Mouse (Mus musculus) forebrain, embryonic 12.5 days (tissue): Measurements from ENCODE around the gene Adcy2. TPM values are rescaled to one million over a fixed set of nuclear protein-coding genes. Genes with fewer than 3 reads are reported as not detected.

Source experiments
- ATAC-seq: fragments of 200-750 bp; cut with Nextera tagmentation; 2 replicates; pipeline ENCODE4 v1.8.0; 2017; ENCODE audit warnings: moderate TSS enrichment; ENCODE audit not compliant: low FRiP score
- H3K27ac ChIP-seq: fragments of 300-500 bp; sonication (generic); 2 replicates; pipeline ENCODE4 v1.5.1; 2016; ENCODE audit warnings: mild to moderate bottlenecking
- H3K27me3 ChIP-seq: fragments of 300-500 bp; sonication (generic); 2 replicates; pipeline ENCODE4 v1.6.1; 2016; ENCODE audit warnings: mild to moderate bottlenecking
- H3K36me3 ChIP-seq: fragments of 300-500 bp; sonication (generic); replicated peaks from 2 replicates; pipeline ENCODE4 v1.6.1; 2016; ENCODE audit warnings: mild to moderate bottlenecking
- H3K4me1 ChIP-seq: fragments of 300-500 bp; sonication (generic); 2 replicates; pipeline ENCODE4 v1.6.1; 2016
- H3K4me2 ChIP-seq: fragments of 300-500 bp; sonication (generic); 2 replicates; pipeline ENCODE4 v1.6.1; 2016; ENCODE audit warnings: mild to moderate bottlenecking, moderate library complexity
- H3K4me3 ChIP-seq: fragments of 300-500 bp; sonication (generic); replicated peaks from 2 replicates; pipeline ENCODE4 v1.5.1; 2016; ENCODE audit warnings: mild to moderate bottlenecking
- H3K9ac ChIP-seq: fragments of 300-500 bp; sonication (generic); 2 replicates; pipeline ENCODE4 v1.6.1; 2016; ENCODE audit warnings: mild to moderate bottlenecking
- H3K9me3 ChIP-seq: fragments of 300-500 bp; sonication (generic); 2 replicates; pipeline ENCODE4 v1.6.1; 2016
- WGBS: fragments of 180-500 bp; shearing (Covaris S2); methylation state at CpG from one replicate; pipeline ENCODE4 v1.1.7; 2016; 5-methylcytosine and 5-hydroxymethylcytosine counted together
- polyA plus RNA-seq: library from polyadenylated mRNA; unstranded; fragments of >200 nt; fragmentation: Nextera tagmentation; extraction: Ambion mirVana; gene quantifications from 2 replicates; pipeline ENCODE4 v1.2.1, GENCODE M21; 2016

Gene Adcy2
- 1.3 and 2.1 TPM in 2 replicates for polyA plus RNA-seq

GRCm38 (mm10) chr13:68998918-68999801, at the start of gene Adcy2:
Gene Adcy2, minus strand, starts transcription at chr13:68999541.
- H3K4me3 ChIP-seq = peak within 1 kb of the TSS; percentile 66
- H3K27ac ChIP-seq = 0 out of 2 replicates have a peak within 1 kb of the TSS, but pooled peaks have one; percentile 42
- no peaks in the 10 kb centered on the region for H3K36me3 ChIP-seq
- H3K4me1 ChIP-seq = peaks cover 18% of the 10 kb centered on the region
- H3K4me2 ChIP-seq = peak within 1 kb of the TSS; percentile 93
- peak within 1 kb of the TSS; percentile 75 for H3K9ac ChIP-seq
- peak; percentile 88 for ATAC-seq
- H3K9me3 ChIP-seq = no peaks in the 10 kb centered on the region
- peaks cover 29% of the 10 kb centered on the region for H3K27me3 ChIP-seq
- under 1% methylated on average over 68 of the region's 106 CpGs for WGBS

GRCm38 (mm10) chr13:69036991-69037597, 37.8 kb upstream of the Adcy2 start:
- Histone ChIP-seq H3K9me3 (no peaks in the 10 kb centered on the region), H3K4me1 (no peaks in the 10 kb centered on the region), H3K36me3 (no peaks in the 10 kb centered on the region), H3K27me3 (no peaks in the 10 kb centered on the region), H3K9ac (no peak overlapping the region), H3K27ac (no peak overlapping the region), H3K4me2 (no peak overlapping the region), H3K4me3 (no peak overlapping the region)
- 67% methylated on average over 5 of the region's 5 CpGs for WGBS
- no peak for ATAC-seq

- H3K4me2 ChIP-seq = no peak overlapping the region
- WGBS = 93% methylated on average over 1 of the region's 1 CpGs
- H3K4me1 ChIP-seq = no peaks in the 10 kb centered on the region
- no peaks in the 10 kb centered on the region for H3K36me3 ChIP-seq
- no peak overlapping the region for H3K27ac ChIP-seq
- no peak overlapping the region for H3K4me3 ChIP-seq
- no peaks in the 10 kb centered on the region for H3K9me3 ChIP-seq
- no peak for ATAC-seq
- H3K9ac ChIP-seq = no peak overlapping the region
- H3K27me3 ChIP-seq = no peaks in the 10 kb centered on the region
Measured at GRCm38 (mm10) chr13:69034621-69035020, 35.3 kb upstream of the Adcy2 start.

DNA sequence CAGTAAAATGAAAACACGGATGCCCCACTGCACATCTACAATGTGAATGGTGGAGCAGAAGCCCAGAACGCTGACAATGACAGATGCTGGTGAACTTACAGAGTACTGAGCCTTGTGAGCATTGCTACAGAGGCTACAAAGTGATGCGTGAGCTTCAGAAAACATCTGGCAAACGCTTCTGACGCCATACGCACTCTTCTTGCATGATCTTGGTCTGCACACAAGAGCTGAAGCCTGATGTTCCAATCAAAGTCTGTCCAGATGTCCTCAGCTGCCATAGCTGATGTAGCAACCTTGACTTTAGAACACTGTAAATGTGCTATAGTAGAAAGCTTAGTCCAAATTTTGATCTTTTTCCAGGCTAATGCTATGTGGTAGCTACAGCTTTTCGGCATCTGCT, 34.2 kb upstream of the Adcy2 start:
- H3K4me2 ChIP-seq = no peak overlapping the region
- no peaks in the 10 kb centered on the region for H3K27me3 ChIP-seq
- no peaks in the 10 kb centered on the region for H3K4me1 ChIP-seq
- H3K4me3 ChIP-seq = no peak overlapping the region
- H3K9ac ChIP-seq = no peak overlapping the region
- H3K36me3 ChIP-seq = no peaks in the 10 kb centered on the region
- no peak overlapping the region for H3K27ac ChIP-seq
- no peak for ATAC-seq
- no peaks in the 10 kb centered on the region for H3K9me3 ChIP-seq
- 90% methylated on average over 7 of the region's 7 CpGs for WGBS

DNA sequence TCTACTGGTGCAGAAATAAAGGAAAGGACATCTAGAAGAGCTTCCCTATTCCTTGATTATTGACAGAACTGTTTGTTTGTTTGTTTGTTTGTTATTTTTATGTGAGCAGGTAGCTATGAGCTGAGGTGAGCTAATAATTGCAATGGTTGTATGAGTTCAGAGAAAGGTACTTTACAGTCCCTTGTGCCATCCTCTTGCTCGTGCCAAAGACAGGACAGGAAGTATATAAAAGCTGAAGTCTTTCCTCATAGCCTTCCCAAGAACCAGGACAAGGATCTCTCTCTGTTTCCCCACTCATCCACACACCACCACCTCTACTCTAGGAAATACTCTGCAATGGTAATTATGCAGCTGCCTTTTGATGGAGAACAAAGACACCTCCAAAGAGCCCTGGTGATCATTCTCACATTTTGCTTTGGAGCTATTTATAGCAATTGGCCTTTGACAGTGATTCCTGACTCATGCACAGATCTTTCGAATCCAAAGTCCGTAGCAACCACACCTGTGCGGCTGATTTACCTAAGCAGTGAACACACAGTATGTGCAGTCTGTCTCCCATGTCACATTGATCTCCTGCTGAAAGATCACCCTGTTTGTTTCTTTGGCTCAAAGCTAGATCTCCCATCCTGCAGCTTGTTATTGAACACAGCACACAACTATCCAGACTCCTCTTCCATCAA, 29.9 kb upstream of the Adcy2 start:
- no peak for ATAC-seq
- no peaks in the 10 kb centered on the region for H3K9me3 ChIP-seq
- no peak overlapping the region for H3K9ac ChIP-seq
- no peak overlapping the region for H3K27ac ChIP-seq
- H3K36me3 ChIP-seq = no peaks in the 10 kb centered on the region
- no peaks in the 10 kb centered on the region for H3K4me1 ChIP-seq
- WGBS = 76% methylated on average over 4 of the region's 4 CpGs
- no peaks in the 10 kb centered on the region for H3K27me3 ChIP-seq
- H3K4me2 ChIP-seq = no peak overlapping the region
- H3K4me3 ChIP-seq = no peak overlapping the region

DNA sequence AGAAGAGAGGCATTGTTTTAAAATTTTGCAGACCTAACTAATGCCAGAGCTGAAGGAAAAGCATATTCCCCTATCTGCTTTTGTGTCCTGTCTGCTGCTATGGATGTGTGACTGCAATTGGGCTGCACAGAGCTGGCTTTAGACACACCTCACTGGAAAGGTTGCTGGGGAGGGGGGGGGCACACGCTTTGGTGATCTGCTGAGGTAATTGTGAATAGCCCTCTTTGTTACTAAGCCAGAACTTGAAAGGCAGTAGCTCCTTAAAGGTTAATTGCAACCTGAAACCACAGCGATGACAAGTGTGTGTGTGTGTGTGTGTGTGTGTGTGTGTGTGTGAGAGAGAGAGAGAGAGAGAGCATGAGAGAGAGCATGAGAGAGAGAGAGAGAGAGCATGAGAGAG, 25.6 kb upstream of the Adcy2 start:
- H3K27ac ChIP-seq = no peak overlapping the region
- H3K4me3 ChIP-seq = no peak overlapping the region
- H3K9ac ChIP-seq = no peak overlapping the region
- H3K4me1 ChIP-seq = no peaks in the 10 kb centered on the region
- WGBS = 24% methylated on average over 2 of the region's 2 CpGs
- H3K4me2 ChIP-seq = no peak overlapping the region
- no peaks in the 10 kb centered on the region for H3K27me3 ChIP-seq
- ATAC-seq = no peak
- no peaks in the 10 kb centered on the region for H3K9me3 ChIP-seq
- no peaks in the 10 kb centered on the region for H3K36me3 ChIP-seq

DNA sequence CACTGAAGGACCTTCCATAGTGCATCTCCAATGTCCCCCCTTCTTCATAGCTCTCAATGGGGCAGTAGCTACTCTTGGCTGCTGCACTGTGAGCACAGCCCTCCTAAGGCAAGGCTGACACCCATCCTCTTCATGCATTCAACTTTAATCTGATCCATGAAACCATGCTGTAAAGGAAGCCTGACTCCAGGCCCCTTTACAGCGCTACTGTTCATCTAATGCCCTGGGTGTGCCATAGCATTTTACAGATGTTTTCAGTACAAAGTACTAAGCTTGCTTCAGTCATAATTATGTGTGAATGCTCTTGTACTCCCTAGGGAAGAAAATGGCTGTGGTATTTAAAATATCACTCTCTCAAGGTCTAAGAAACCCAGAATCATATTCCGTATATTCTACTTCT, 23.9 kb upstream of the Adcy2 start:
- Histone ChIP-seq H3K36me3 (no peaks in the 10 kb centered on the region), H3K4me2 (no peak overlapping the region), H3K9ac (no peak overlapping the region), H3K4me3 (no peak overlapping the region), H3K27ac (no peak overlapping the region), H3K4me1 (no peaks in the 10 kb centered on the region), H3K9me3 (no peaks in the 10 kb centered on the region), H3K27me3 (no peaks in the 10 kb centered on the region)
- WGBS = 95% methylated on average over 2 of the region's 2 CpGs
- no peak for ATAC-seq

- H3K27me3 ChIP-seq = no peaks in the 10 kb centered on the region
- no peaks in the 10 kb centered on the region for H3K9me3 ChIP-seq
- H3K4me2 ChIP-seq = no peak overlapping the region
- H3K27ac ChIP-seq = no peak overlapping the region
- no peaks in the 10 kb centered on the region for H3K36me3 ChIP-seq
- no peaks in the 10 kb centered on the region for H3K4me1 ChIP-seq
- WGBS = 76% methylated on average over 2 of the region's 2 CpGs
- no peak overlapping the region for H3K9ac ChIP-seq
- ATAC-seq = no peak
- H3K4me3 ChIP-seq = no peak overlapping the region
Measured at GRCm38 (mm10) chr13:69020574-69020973, 21.2 kb upstream of the Adcy2 start.

DNA sequence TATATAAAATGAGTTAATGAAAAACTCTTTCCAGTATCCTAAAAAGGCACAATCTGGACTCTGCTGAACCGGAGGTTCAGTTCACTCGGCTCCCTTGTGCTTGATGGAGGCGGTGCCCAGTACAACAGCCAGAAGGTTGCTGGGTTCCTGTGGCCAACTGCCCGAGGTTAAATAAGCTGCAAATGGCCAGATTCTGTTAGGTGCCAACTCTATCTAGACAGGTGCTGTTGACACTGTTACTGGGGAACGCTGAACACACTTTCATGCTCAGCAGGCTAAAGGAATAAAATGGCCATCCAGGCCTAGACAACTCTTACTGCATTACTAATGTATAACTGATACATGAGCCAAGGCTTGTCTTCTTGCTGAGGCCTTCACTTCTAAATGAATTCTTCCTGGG, 7.6 kb upstream of the Adcy2 start:
- no peaks in the 10 kb centered on the region for H3K27me3 ChIP-seq
- H3K9ac ChIP-seq = no peak overlapping the region
- no peaks in the 10 kb centered on the region for H3K36me3 ChIP-seq
- H3K4me1 ChIP-seq = no peaks in the 10 kb centered on the region
- no peak overlapping the region for H3K4me3 ChIP-seq
- no peaks in the 10 kb centered on the region for H3K9me3 ChIP-seq
- H3K27ac ChIP-seq = no peak overlapping the region
- 85% methylated on average over 5 of the region's 5 CpGs for WGBS
- no peak for ATAC-seq
- H3K4me2 ChIP-seq = no peak overlapping the region

- H3K4me1 ChIP-seq = no peaks in the 10 kb centered on the region
- WGBS = 89% methylated on average over 4 of the region's 4 CpGs
- no peak overlapping the region for H3K9ac ChIP-seq
- H3K27ac ChIP-seq = no peak overlapping the region
- H3K4me3 ChIP-seq = no peak overlapping the region
- ATAC-seq = no peak
- no peaks in the 10 kb centered on the region for H3K27me3 ChIP-seq
- no peak overlapping the region for H3K4me2 ChIP-seq
- no peaks in the 10 kb centered on the region for H3K36me3 ChIP-seq
- H3K9me3 ChIP-seq = no peaks in the 10 kb centered on the region
Measured at GRCm38 (mm10) chr13:69006091-69006490, 6.8 kb upstream of the Adcy2 start.

DNA sequence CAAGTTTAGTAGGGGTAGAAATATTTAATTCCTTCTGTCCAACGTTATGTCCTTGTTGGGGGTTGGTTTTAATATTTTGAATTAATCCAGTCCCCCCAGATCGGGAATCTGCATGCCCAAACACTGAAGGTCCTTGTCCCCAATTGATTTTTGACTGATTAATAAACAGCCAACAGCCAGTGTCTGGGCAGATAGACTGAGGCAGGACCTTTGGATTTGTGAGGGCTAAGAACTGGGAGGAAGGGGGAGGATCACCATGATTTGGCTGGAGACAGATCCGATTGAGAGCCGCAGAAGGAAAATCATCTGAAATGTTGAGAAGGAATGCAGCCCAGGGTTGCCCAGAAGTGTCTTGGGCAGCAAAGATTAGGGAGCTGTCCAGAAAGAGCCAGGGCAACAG, 5.1 kb upstream of the Adcy2 start:
- H3K9me3 ChIP-seq = no peaks in the 10 kb centered on the region
- H3K4me3 ChIP-seq = no peak overlapping the region
- ATAC-seq = no peak
- no peak overlapping the region for H3K9ac ChIP-seq
- no peak overlapping the region for H3K4me2 ChIP-seq
- no peaks in the 10 kb centered on the region for H3K36me3 ChIP-seq
- peaks cover 4% of the 10 kb centered on the region; the same call in 1 of the 2 replicates for H3K4me1 ChIP-seq
- 87% methylated on average over 4 of the region's 4 CpGs for WGBS
- H3K27ac ChIP-seq = no peak overlapping the region
- peaks cover 10% of the 10 kb centered on the region for H3K27me3 ChIP-seq

DNA sequence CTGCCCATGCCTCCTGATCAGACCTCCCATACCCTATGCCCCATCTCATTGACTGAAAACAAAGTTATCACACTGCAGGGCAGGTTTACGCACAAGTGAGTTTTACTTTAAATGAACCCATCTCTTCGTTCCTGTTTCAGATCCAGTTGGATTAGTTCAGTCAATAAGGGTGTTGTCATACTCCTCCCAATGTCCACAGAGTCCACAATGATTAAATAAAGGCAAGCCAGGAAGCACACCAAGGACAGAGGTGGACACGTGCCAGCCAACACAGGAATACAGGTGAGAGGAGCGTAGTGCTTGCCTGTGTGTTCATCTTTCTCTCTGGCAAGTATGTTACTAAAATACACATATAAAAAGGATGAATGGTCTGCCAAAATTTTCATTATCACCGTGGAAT, 3.3 kb upstream of the Adcy2 start:
- Histone ChIP-seq H3K4me1 (peaks cover 16% of the 10 kb centered on the region), H3K4me3 (no peak overlapping the region), H3K4me2 (no peak overlapping the region), H3K27me3 (peaks cover 18% of the 10 kb centered on the region), H3K27ac (no peak overlapping the region), H3K9ac (no peak overlapping the region), H3K9me3 (no peaks in the 10 kb centered on the region), H3K36me3 (no peaks in the 10 kb centered on the region)
- WGBS = 81% methylated on average over 5 of the region's 5 CpGs
- no peak for ATAC-seq
